Mouse (Mus musculus): ENCODE measurements around the gene Pdia4.
"Not testable (repeated sequence)": the region's sequence is repeated elsewhere in the genome, so short reads cannot be mapped to it uniquely, and the experiment has no call there.

The Pdia4 gene

DNA sequence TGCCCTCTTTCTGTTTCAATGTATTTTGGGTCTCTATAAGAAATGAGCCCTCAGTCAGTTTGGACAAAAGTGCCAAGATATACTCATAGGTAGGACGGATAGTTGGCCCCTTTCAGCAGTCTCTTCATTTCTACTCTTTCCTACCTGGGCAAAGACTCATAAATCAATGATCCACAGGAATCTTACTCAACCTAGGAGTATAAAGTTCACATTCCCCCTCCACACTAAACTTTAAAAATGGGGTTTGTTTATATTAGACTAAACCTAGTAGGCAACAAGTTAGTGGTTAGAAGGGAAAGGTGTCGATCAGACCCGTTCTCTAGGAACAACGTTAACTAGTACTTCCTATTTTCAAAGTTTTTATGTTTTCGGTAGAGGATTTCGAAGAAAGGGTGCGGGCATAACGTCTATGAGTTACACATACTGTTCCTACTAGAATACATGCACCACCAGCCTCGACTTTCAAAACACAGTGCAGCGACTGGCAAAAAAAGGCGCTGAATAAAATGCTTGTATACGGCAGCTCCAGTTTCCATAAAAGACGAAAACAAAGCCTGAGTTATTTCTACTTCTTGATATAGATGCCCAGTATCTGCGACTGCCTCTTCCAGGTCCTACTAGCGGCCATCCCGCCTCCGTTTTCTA is 837 bp downstream of the Pdia4 start:
- no peak for DNase-seq (ENCODE audit: extremely low spot score, low read depth, low spot score)

DNA sequence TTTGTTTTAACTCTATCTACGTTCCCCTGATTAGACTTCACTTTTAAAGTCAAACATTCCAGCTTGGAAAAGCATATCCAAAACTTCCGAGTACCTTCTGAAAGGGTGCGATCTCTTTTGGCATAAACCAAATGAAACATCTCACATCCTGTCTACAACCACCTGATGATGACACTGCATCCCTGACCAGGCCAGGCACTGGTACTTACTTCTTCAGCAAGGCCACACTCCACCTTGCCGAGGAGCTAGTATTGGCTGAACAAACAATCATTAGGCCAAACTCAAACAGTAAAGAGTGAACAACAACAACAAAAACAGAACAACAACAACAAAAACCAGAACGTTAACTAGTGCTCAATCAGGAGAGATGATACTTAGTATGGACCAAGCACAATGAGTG is 1.9 kb downstream of the Pdia4 start:
- DNase-seq (ENCODE audit: extremely low spot score, low read depth, low spot score), result no peak

DNA sequence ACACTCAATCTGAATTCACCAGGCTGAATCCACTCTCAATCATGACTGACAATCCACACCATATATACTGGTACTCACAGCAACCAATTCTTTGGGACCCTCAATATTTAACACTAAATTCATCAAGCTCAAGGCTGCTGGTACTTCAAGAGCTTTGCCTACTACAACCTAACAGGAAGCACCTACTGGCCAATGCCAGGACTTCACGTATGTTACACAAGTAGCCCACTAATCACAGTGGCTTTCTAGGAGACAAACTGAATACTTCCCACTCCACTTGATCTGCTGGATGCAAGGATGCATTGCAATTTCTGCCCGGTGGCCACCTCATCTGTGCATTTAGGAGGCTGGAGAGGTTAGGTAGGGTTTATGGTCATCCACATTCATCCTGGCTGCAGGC is 3.0 kb downstream of the Pdia4 start:
- no peak for DNase-seq (ENCODE audit: extremely low spot score, low read depth, low spot score)

DNA sequence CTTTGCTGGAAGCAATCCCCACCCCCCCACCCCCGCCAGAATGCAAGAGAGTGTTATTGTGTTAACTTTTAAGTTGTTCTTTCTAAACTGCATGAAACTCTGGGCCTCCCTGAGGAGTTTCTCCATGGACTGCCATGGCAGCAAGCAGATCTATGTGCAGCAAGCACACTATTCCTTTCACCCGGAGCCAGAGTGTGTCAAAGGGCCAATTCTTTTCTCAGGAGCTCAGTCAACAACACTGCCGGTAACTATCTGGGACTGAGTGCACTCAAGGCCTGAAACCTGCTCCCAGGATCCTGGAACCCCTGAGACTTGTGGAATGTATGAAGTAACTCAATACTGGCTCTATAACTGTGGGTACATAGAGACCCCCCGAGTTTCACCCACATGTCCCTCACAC is 4.2 kb downstream of the Pdia4 start:
- no peak for DNase-seq (ENCODE audit: extremely low spot score, low read depth, low spot score)

DNA sequence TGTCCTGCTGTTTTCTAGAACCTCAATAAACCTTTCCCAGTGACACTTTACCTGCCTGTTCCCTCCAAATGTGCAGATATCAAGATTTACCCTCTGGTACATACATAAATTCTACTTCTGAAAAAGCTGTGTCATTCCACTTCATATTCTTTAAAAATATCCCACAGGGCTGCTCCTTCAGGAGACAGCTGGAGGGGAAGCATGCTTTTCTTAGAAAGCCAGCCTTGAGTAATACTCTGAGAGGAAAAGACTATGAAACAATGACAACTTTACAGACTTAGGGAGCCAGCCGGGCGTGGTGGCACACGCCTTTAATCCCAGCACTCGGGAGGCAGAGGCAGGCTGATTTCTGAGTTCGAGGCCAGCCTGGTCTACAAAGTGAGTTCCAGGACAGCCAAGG is 4.7 kb downstream of the Pdia4 start:
- no peak for DNase-seq (ENCODE audit: extremely low spot score, low read depth, low spot score)

DNA sequence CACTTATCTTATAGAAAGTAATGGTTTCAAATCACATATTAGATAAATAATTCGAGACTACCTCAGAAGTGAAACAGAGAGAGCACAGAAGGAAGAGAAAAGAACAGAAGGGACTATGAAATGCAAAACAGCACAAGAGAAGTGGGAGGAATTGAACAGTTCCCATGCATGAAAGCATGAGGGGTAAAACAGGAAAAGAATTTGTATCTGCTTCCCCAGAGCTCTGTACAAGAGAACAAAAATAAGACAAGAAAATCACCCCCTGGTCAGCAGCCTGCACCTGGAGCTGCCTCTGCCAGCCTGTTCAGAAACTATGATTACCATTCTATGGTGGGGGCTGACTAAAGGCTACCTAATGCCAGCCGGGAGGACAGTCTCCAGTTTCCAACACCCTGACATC is 5.8 kb downstream of the Pdia4 start:
- no peak for DNase-seq (ENCODE audit: extremely low spot score, low read depth, low spot score)

DNA sequence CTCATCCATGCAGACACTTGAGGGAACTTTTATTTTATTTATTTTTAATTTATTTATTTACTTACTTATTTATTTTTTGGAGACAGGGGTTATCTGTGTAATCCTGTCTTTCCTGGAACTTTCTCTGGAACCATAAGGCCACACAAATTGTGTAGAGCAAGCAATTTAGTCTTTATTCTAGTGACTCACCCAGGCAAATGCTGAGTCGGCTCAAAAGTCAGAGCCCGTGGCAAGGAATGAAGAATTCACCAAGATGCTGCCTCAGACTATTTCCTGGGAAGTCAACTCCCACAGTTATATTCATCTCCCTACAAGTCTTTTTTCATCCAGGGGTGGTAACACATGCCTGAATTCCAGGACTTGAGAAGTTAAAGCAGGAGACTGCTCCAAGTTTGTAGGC is 7.7 kb downstream of the Pdia4 start:
- DNase-seq (ENCODE audit: extremely low spot score, low read depth, low spot score), result no peak

DNA sequence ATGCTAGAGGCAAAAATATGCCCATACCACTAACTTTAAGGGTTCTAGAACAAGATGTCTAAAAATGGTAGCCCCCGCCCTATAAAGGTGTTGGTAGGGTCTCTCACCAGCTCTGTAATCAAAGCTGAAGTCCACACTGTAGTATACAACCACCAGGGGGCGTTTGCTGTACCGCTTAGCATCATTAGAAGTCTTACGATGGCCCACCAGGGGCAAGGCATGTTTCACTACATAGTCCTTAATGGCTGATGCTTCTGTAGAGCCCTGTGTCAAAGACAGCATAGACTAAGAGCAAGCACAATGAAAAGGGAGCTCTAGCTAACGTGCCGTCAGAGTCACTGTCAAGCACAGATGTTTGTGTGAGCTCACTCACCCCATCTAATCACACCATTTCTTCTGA is 14.2 kb downstream of the Pdia4 start:
- DNase-seq (ENCODE audit: extremely low spot score, low read depth, low spot score), result peak; percentile 68

DNA sequence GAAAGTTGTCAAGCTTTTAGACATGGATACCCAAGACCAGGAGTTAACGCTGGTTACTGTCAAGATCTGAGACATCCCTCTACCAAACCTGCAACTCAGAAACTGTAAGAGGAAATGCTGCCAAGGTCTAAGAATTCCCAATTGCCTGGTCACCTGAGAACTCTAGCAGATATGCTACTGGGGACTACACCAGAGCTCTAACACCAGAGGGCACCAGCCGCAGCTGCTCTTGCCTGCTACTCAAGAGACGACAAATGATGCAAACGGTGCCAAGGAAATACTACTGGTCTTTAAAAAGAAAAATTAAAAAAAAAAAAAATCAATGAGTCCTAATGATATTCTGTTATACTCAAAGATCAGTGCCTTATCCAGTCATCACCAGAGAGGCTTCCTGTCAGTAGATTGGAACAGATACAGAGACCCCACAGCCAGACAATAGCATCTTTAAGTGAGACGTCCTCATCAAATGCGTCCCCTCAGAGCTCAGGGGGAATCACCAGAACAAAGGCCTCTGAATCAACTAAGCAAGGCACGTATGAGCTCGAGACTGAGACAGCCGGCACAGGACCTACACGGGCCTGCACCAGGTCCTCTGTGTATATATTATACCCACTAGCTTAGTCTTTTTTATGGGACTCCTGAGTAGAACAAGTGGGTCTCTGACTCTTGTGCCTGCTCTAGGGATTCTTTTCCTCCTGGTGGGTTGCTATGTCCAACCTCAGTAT is 19.0 kb downstream of the Pdia4 start:
- no peak for DNase-seq (ENCODE audit: extremely low spot score, low read depth, low spot score)

DNA sequence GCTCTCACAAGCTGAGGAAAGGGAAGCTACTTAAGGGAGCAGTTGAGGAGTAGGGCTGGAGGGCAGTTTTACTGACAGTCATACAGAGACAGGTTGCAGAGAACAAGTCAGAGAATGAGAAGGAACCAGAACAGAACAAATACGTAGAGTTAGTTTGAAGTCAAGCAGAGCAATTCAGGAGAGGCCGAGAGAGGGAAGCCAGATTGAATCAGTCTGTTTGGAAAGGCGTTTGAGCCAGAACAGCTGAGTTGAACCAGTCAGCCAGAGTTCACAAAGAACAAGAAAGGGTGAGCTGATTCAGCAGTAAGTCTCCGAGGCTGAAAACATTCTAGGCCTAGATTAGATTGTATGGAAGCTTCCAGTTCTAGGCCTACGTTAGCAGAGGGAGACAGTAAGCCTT is 19.9 kb downstream of the Pdia4 start:
- DNase-seq (ENCODE audit: extremely low spot score, low read depth, low spot score), result no peak

DNA sequence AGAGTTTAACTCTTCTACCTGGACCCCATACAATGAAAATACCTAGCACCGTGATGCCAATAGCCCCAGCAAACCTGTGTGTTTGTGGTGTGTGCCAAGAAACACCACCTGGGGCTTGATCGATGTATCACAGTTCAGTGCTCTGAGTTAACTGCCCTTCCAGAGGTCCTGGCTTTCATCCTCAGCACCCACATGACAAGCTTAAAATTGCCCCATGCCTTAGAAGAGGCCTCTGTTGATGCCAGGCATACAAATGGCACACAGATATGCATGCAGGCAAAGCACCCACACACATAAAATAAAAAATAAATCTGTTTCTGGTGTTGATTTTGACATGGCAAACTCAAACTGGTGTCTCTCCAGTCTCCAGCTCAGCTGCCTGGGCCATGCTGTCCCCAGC is 20.7 kb downstream of the Pdia4 start:
- DNase-seq (ENCODE audit: extremely low spot score, low read depth, low spot score), result no peak

DNA sequence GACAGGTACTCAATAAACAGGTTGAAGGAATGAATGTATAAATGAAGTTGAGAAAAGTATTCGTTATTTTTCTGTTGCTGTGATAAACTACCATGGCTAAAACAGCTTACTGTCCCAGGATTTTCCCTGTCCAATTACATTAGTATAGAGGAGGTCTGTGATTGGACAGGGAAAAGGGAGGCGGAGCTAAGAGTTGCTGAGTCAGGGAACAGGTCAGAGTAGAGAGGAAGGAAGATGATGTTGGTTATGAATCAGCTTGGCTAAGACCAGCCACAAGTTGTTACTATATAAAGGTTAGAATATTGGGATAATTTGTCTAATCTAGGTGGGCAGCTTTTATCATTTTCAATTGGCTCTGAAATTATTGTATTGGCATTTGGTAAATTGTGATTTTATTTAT is 22.5 kb downstream of the Pdia4 start:
- no peak for DNase-seq (ENCODE audit: extremely low spot score, low read depth, low spot score)

DNA sequence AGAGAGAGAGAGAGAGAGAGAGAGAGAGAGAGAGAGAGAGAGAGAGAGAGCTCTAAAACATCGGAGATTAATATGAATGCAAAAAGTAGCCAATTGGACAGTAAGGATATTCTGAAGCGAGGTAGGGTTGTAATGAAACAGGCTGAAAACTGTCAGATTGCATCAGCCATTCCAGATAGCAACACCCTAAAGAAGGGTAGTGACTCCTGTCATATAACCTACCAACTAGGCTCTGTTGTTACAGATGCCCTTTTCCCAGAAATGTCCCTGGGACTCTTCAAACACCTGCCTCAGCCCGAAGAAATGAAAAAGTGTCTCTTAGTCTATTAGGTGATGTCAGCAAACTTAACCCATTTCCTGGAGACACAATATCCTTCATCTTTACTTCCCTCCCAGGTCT is 24.4 kb downstream of the Pdia4 start:
- no peak for DNase-seq (ENCODE audit: extremely low spot score, low read depth, low spot score)

DNA sequence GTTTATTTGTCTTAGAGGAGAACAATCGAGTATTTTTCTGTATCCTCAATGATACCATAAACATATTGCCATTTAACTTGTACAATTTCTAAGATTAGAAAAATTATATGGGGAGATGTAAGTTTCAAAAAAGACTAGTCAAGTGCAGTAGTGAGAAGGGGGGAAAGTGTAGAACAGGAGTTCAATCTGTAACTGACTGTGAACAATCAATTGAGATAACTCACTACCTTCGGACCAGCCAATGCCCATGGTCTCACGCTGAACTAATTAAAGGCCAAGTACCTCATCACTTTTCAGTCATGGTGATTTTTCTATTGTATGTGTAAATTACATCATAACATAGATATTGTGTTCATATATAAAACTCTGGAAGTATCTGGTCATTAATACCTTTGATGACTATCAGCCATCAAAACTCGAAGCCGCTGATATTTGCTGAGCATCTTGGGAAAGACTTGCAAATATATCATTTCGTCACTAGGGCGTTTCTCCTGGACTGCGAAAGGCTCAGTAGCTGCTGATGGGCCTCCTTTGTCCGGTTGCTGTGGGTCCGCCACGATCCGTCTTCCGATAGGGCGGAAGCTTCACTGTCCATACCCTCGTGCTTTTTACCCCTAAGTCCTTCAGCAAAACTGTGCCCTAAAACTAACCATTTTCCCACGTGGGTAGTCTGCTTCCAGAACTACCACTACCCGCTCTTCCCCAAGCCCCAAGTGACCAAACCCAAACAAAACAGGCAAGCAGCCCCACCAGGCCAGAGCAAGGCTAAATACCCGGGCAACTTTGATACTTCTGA is 25.1 kb downstream of the Pdia4 start:
- peak; percentile 92 for DNase-seq (ENCODE audit: extremely low spot score, low read depth, low spot score)

DNA sequence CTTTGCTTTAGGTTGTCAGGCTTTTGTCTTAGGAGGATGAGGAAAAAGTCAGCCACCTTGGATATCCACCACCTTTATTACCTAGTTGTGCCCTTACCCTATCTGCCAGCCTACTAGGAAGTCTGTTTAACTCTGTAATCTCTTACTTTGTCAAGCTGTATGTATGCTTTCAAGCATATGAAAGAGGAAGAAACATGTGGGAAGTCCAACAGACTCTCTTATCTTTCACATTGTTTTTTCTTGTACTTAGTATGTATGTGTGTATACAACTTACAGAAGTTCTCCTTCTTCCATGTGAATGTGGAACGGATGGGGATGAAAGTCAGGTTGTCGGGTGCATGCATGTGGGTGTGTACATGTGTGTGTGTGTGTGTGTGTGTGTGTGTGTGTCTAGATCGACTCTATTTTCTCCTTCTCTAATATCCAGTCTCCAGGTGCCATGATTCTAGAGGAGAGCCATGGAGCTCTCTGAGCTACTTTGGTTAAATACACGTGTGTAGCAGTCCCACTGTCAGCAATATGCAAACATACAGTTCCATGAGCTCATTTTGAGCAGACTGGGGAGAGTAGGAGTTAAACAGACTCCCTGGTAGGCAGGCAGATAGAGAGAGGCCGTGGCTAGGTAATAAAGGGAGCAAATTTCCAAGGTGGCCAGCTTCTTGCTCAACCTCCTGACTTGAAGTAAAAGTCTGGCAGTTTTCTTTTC is 28.4 kb downstream of the Pdia4 start:
- no peak for DNase-seq (ENCODE audit: extremely low spot score, low read depth, low spot score)

DNA sequence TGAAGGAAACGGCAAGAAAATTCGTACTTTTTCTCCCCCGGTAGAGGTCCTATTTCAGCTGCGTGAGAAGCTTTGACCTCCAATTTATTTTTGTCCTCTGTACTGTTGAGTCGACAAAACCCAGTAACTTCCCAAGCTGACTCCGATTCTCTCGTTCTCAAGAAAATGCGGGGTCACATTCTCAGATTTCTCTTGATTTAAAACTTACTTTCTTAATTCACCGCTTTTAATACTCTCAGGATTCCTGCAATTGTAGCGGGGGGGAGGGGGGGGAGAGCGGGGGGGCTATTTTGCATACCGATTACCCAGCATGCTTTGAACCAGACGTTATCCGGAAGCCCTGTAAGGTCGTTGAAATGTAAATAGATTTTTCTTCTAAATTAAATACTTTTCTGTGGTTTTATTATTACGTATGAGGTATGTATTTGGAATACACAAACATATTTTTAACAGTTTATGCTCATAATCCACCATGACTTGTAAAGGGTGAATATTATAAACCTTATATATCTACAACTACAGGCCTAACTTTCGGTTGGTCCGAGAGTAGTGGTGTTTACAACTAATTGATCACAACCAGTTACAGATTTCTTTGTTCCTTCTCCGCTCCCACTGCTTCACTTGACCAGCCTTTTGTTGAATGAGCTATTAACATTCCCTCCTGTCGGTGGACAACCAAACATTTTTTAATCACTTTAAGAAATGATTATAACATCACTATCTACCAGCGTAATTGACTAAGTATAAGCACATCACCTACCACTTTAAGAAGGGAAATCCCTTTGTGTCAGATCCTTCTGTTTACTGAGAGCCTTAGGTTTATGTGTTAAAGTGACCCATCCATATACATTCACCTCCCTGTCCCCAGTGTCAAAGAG is 31.9 kb downstream of the Pdia4 start:
- peak; percentile 91 for DNase-seq (ENCODE audit: extremely low spot score, low read depth, low spot score)

DNA sequence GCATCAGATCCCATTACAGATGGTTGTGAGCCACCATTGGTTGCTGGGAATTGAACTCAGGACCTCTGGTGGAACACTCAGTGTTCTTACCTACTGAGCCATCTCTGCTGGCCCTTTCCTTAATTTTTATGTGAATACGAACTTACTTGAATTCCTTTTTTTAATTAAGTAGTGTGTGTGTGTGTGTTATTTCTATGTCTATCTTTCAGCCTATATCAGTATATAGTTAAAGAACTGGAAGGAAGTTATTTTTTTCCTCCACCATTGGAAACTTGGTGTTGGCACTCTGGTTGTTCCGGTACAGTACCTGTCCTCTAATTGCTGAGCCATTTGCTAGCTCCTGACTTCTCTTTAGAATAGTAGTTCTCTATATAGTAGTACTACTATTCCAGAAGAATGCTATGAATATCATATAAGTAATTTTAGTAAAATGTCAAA is 32.6 kb downstream of the Pdia4 start:
- DNase-seq (ENCODE audit: extremely low spot score, low read depth, low spot score), result no peak

DNA sequence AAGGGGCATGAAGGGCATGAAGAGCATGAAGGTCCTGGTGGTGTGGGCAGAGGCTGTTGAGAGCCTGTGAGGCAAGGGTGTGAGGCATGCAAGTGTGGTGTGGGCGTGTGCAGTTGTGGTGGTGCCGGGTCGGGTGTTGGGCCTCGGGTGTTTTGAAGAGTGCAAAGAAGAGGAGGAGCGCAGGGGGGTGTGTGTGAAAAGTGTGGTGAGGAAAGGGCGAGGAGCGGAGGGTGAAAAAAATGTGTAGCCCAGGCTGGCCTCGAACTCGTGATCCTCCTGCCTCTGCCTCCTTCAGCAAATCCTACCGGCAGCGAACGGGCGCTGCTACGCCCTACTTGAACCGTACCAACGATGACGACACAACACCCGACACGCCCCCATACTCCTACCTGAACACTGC is 41.5 kb downstream of the Pdia4 start:
- DNase-seq (ENCODE audit: extremely low spot score, low read depth, low spot score), result not testable (repeated sequence)

DNA sequence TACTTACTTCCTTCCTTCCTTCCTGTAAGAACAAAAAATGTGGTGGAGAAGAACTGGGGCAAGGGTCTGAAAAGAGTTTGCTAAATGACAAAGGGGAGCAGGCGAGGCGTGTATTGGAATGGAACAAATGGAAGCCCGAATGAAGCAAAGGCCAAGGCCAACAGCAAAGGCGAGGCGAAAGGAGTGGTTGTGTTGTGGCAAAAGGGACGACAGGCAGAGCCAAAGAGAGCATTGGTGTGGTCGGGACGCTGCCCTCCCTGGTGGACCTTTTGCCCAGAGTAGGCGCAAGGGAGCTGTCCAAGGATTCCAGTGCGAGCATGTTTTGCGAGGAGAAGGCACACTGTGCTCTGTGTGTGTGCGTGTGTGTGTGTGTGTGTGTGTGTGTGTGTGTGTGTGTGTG is 42.1 kb downstream of the Pdia4 start:
- DNase-seq (ENCODE audit: extremely low spot score, low read depth, low spot score), result not testable (repeated sequence)

DNA sequence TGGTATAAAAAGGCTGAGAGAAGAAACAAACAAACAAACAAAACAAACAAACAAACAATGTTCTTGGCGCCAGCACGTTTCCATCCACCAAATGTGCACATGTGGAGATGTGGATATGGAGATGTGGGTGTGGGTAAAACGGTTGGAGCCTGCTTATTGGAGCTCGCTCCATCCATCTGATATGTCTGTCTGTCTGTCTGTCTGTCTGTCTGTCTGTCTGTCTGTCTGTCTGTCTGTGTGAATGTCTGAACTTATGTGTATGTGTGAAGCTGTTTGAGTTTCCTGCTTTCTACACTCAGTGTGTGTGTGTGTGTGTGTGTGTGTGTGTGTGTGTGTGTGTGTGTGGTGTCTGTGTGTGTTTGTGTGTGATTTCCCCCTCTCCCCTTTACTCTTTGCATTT is 43.4 kb downstream of the Pdia4 start:
- not testable (repeated sequence) for DNase-seq (ENCODE audit: extremely low spot score, low read depth, low spot score)
